Mouse (Mus musculus): ENCODE results near the gene Il1b. TPM values are rescaled to one million over a fixed set of nuclear protein-coding genes. Genes with fewer than 3 reads are reported as not detected.

Gene Il1b
- total RNA-seq (2021): not detected
- long read RNA-seq, experiment 1: 0 reads
- long read RNA-seq, experiment 2: 0 reads

- no peak for DNase-seq
Observed at GRCm38 (mm10) chr2:129371039-129371438, at the start of gene Il1b. TSS of gene Il1b (minus strand) at chr2:129371139.

GRCm38 (mm10) chr2:129419361-129419880, 48.5 kb upstream of the Il1b start:
- peak; percentile 17 for DNase-seq

GRCm38 (mm10) chr2:129414593-129414992, 43.7 kb upstream of the Il1b start:
- no peak for DNase-seq

GRCm38 (mm10) chr2:129413488-129413887, 42.5 kb upstream of the Il1b start:
- no peak for DNase-seq

- DNase-seq: no peak
Observed at GRCm38 (mm10) chr2:129411651-129412050, 40.7 kb upstream of the Il1b start.

GRCm38 (mm10) chr2:129410344-129410743, 39.4 kb upstream of the Il1b start:
- no peak for DNase-seq

GRCm38 (mm10) chr2:129408476-129408875, 37.5 kb upstream of the Il1b start:
- peak; percentile 23 for DNase-seq

GRCm38 (mm10) chr2:129407596-129407995, 36.7 kb upstream of the Il1b start:
- DNase-seq: no peak

GRCm38 (mm10) chr2:129406508-129406907, 35.6 kb upstream of the Il1b start:
- DNase-seq: no peak

- no peak for DNase-seq
Observed at GRCm38 (mm10) chr2:129403786-129404185, 32.8 kb upstream of the Il1b start.

GRCm38 (mm10) chr2:129402330-129402729, 31.4 kb upstream of the Il1b start:
- DNase-seq: no peak

- DNase-seq: no peak
Observed at GRCm38 (mm10) chr2:129401803-129402202, 30.9 kb upstream of the Il1b start.

- no peak for DNase-seq
Observed at GRCm38 (mm10) chr2:129398176-129398575, 27.2 kb upstream of the Il1b start.

GRCm38 (mm10) chr2:129393524-129393923, 22.6 kb upstream of the Il1b start:
- no peak for DNase-seq

GRCm38 (mm10) chr2:129390161-129390560, 19.2 kb upstream of the Il1b start:
- no peak for DNase-seq

- no peak for DNase-seq
Observed at GRCm38 (mm10) chr2:129389323-129389722, 18.4 kb upstream of the Il1b start.

- no peak for DNase-seq
Observed at GRCm38 (mm10) chr2:129385331-129385730, 14.4 kb upstream of the Il1b start.

- no peak for DNase-seq
Observed at GRCm38 (mm10) chr2:129384272-129384660, 13.3 kb upstream of the Il1b start.

GRCm38 (mm10) chr2:129383512-129384271, 12.8 kb upstream of the Il1b start:
- no peak for DNase-seq

GRCm38 (mm10) chr2:129380746-129381474, 10.0 kb upstream of the Il1b start:
- DNase-seq: no peak

- no peak for DNase-seq
Observed at GRCm38 (mm10) chr2:129380211-129380610, 9.3 kb upstream of the Il1b start.

- DNase-seq: no peak
Observed at GRCm38 (mm10) chr2:129373307-129373706, 2.4 kb upstream of the Il1b start.

GRCm38 (mm10) chr2:129369615-129370014, 1.3 kb downstream of the Il1b start:
- DNase-seq: no peak
